Mouse (Mus musculus) E14TG2a.4 (cell line): ENCODE results near the gene Man2a1.

Experiments used
- H3K27me3 ChIP-seq: 2 replicates; pipeline ENCODE4 v1.6.1; 2014; ENCODE audit warnings: low read length, control low read depth; ENCODE audit not compliant: insufficient read depth
- H3K36me3 ChIP-seq: 2 replicates; pipeline ENCODE4 v1.6.1; 2014; ENCODE audit warnings: low read length, control low read depth; ENCODE audit not compliant: insufficient read depth
- H3K4me1 ChIP-seq: replicated peaks from 2 replicates; pipeline ENCODE4 v1.6.1; 2014; ENCODE audit warnings: low read depth, low read length, control low read depth
- H3K4me3 ChIP-seq: replicated peaks from 2 replicates; pipeline ENCODE4 v1.5.1; 2014; ENCODE audit warnings: mild to moderate bottlenecking, low read length
- H3K9me3 ChIP-seq: 2 replicates; pipeline ENCODE4 v1.6.1; 2014; ENCODE audit warnings: low read length, control low read depth
- CTCF ChIP-seq: conservative IDR thresholded peaks from 2 replicates; pipeline ENCODE4 v1.5.1; 2014; ENCODE audit warnings: low read length
- NANOG ChIP-seq: IDR thresholded peaks from 2 replicates; pipeline ENCODE4 v1.6.1; 2014; ENCODE audit warnings: borderline replicate concordance, low read length, mixed read lengths
- POU5F1 ChIP-seq: IDR thresholded peaks from 2 replicates; pipeline ENCODE4 v1.6.1; 2014; ENCODE audit warnings: low read length, borderline replicate concordance

The Man2a1 gene

GRCm38 (mm10) chr17:64628796-64629195 is 28.3 kb downstream of the Man2a1 start:
- Histone ChIP-seq H3K4me3 (no peak overlapping the region), H3K4me1 (no peaks in the 10 kb centered on the region), H3K36me3 (peaks cover 46% of the 10 kb centered on the region), H3K27me3 (no peaks in the 10 kb centered on the region), H3K9me3 (no peaks in the 10 kb centered on the region)
- TF ChIP-seq NANOG (no peak), POU5F1 (no peak), CTCF (no peak)

GRCm38 (mm10) chr17:64629486-64629885 is 28.9 kb downstream of the Man2a1 start:
- Histone ChIP-seq H3K27me3 (no peaks in the 10 kb centered on the region), H3K4me3 (no peak overlapping the region), H3K4me1 (no peaks in the 10 kb centered on the region), H3K9me3 (no peaks in the 10 kb centered on the region), H3K36me3 (peaks cover 43% of the 10 kb centered on the region)
- TF ChIP-seq POU5F1: no peak

- H3K9me3 ChIP-seq: no peaks in the 10 kb centered on the region
- TF ChIP-seq POU5F1: no peak
- no peak for TF ChIP-seq CTCF
- TF ChIP-seq NANOG: no peak
- no peak overlapping the region for H3K4me3 ChIP-seq
- peaks cover 36% of the 10 kb centered on the region for H3K36me3 ChIP-seq
- no peaks in the 10 kb centered on the region for H3K27me3 ChIP-seq
- H3K4me1 ChIP-seq: no peaks in the 10 kb centered on the region
These were observed 30.0 kb downstream of the Man2a1 start for GRCm38 (mm10) chr17:64630506-64630905.

GRCm38 (mm10) chr17:64637868-64638537 is 37.5 kb downstream of the Man2a1 start:
- Histone ChIP-seq H3K9me3 (no peaks in the 10 kb centered on the region), H3K36me3 (peaks cover 28% of the 10 kb centered on the region), H3K27me3 (no peaks in the 10 kb centered on the region), H3K4me3 (no peak overlapping the region), H3K4me1 (peaks cover 22% of the 10 kb centered on the region)
- TF ChIP-seq CTCF: no peak
- no peak for TF ChIP-seq POU5F1
- TF ChIP-seq NANOG: no peak

- Histone ChIP-seq H3K4me1 (peaks cover 22% of the 10 kb centered on the region), H3K4me3 (no peak overlapping the region), H3K9me3 (no peaks in the 10 kb centered on the region), H3K36me3 (peaks cover 23% of the 10 kb centered on the region), H3K27me3 (no peaks in the 10 kb centered on the region)
- TF ChIP-seq POU5F1 (no peak), NANOG (no peak), CTCF (no peak)
These were observed 40.8 kb downstream of the Man2a1 start for GRCm38 (mm10) chr17:64641376-64641775.

- no peaks in the 10 kb centered on the region for H3K27me3 ChIP-seq
- no peak overlapping the region for H3K4me3 ChIP-seq
- no peak for TF ChIP-seq NANOG
- TF ChIP-seq POU5F1: no peak
- TF ChIP-seq CTCF: no peak
- peaks cover 22% of the 10 kb centered on the region for H3K4me1 ChIP-seq
- no peaks in the 10 kb centered on the region for H3K9me3 ChIP-seq
- peaks cover 19% of the 10 kb centered on the region for H3K36me3 ChIP-seq
These were observed 43.1 kb downstream of the Man2a1 start for GRCm38 (mm10) chr17:64643644-64644043.

GRCm38 (mm10) chr17:64644888-64645605 is 44.5 kb downstream of the Man2a1 start:
- Histone ChIP-seq H3K4me3 (no peak overlapping the region), H3K4me1 (peaks cover 16% of the 10 kb centered on the region), H3K9me3 (no peaks in the 10 kb centered on the region), H3K36me3 (peaks cover 7% of the 10 kb centered on the region), H3K27me3 (no peaks in the 10 kb centered on the region)
- TF ChIP-seq NANOG (no peak), CTCF (no peak), POU5F1 (no peak)

- no peaks in the 10 kb centered on the region for H3K4me1 ChIP-seq
- no peak overlapping the region for H3K4me3 ChIP-seq
- TF ChIP-seq POU5F1 (no peak), CTCF (no peak), NANOG (no peak)
- H3K36me3 ChIP-seq: peaks cover 9% of the 10 kb centered on the region
- no peaks in the 10 kb centered on the region for H3K27me3 ChIP-seq
- no peaks in the 10 kb centered on the region for H3K9me3 ChIP-seq
These were observed 46.9 kb downstream of the Man2a1 start for GRCm38 (mm10) chr17:64647396-64647795.
